Mouse (Mus musculus) spleen, adult 2 months (tissue): ENCODE results near the gene Olfml2a. TPM values are rescaled to one million over a fixed set of nuclear protein-coding genes. Genes with fewer than 3 reads are reported as not detected.

ENCODE experiments used
- DNase-seq, 2 experiments: peaks; one replicate each; pipeline versions ENCODE4 v3.0.0 to v3.0.0-alpha.2; 2012 to 2021; ENCODE audit warnings: low spot score in 2 of 2, low read depth in 1 of 2
- H3K27ac ChIP-seq: fragments of 200-500 bp; 2 replicates; pipeline ENCODE4 v1.5.1; 2012; ENCODE audit warnings: low read length, inconsistent platforms; ENCODE audit not compliant: insufficient read depth
- H3K27me3 ChIP-seq: fragments of 200-500 bp; 2 replicates; pipeline ENCODE4 v1.6.1; 2012; ENCODE audit warnings: mild to moderate bottlenecking, moderate library complexity, low read length, inconsistent platforms; ENCODE audit not compliant: control insufficient read depth, insufficient read depth
- H3K36me3 ChIP-seq: fragments of 200-500 bp; 2 replicates; pipeline ENCODE4 v1.6.1; 2012; ENCODE audit warnings: mild to moderate bottlenecking, low read length, inconsistent platforms; ENCODE audit not compliant: control insufficient read depth, insufficient read depth
- H3K4me1 ChIP-seq: fragments of 200-500 bp; 2 replicates; pipeline ENCODE4 v1.6.1; 2011; ENCODE audit warnings: inconsistent platforms; ENCODE audit not compliant: control insufficient read depth, insufficient read depth, insufficient read length
- H3K4me3 ChIP-seq: fragments of 200-500 bp; 2 replicates; pipeline ENCODE4 v1.5.1; 2011; ENCODE audit warnings: mild to moderate bottlenecking, inconsistent platforms; ENCODE audit not compliant: insufficient read depth, insufficient read length; ENCODE audit errors: extremely low read depth
- CTCF ChIP-seq: fragments of 200-500 bp; IDR thresholded peaks from 2 replicates; pipeline ENCODE4 v1.5.1; 2011; ENCODE audit warnings: mild to moderate bottlenecking, inconsistent platforms; ENCODE audit not compliant: insufficient read depth, insufficient read length, insufficient replicate concordance; ENCODE audit errors: extremely low read depth
- POLR2A ChIP-seq: fragments of 200-500 bp; IDR thresholded peaks from 2 replicates; pipeline ENCODE4 v1.6.1; 2011; ENCODE audit warnings: low read depth, low read length, inconsistent platforms
- WGBS: fragments of 180-500 bp; shearing (Covaris S2); methylation state at CpG from one replicate; pipeline ENCODE4 v1.1.7; 2018; 5-methylcytosine and 5-hydroxymethylcytosine counted together
- polyA plus RNA-seq: library from polyadenylated mRNA; depleted of rRNA; stranded (reverse); fragments of >200 nt; gene quantifications from 2 replicates; pipeline ENCODE4 v1.2.3, GENCODE M21; 2012

The Olfml2a gene
- polyA plus RNA-seq, 1 experiment: 2.4 TPM

- Histone ChIP-seq H3K4me3 (no peak overlapping the region), H3K4me1 (no peaks in the 10 kb centered on the region), H3K27me3 (no peaks in the 10 kb centered on the region), H3K27ac (no peak overlapping the region), H3K36me3 (no peaks in the 10 kb centered on the region)
- WGBS: 91% methylated on average over 4 of the region's 4 CpGs
- TF ChIP-seq CTCF: no peak
- TF ChIP-seq POLR2A: no peak
- no peak for DNase-seq
Measured at GRCm38 (mm10) chr2:38916947-38917691, 14.7 kb upstream of the Olfml2a start.

- Histone ChIP-seq H3K27me3 (peaks cover 16% of the 10 kb centered on the region), H3K4me1 (peaks cover 5% of the 10 kb centered on the region; the same call in 1 of the 2 replicates), H3K36me3 (no peaks in the 10 kb centered on the region), H3K27ac (no peak overlapping the region), H3K4me3 (no peak overlapping the region)
- TF ChIP-seq POLR2A: no peak
- TF ChIP-seq CTCF: no peak
- WGBS: 43% methylated on average over 1 of the region's 1 CpGs
- DNase-seq: no peak
Measured at GRCm38 (mm10) chr2:38921374-38921773, 10.4 kb upstream of the Olfml2a start.

GRCm38 (mm10) chr2:38923471-38923870 lies 8.3 kb upstream of the Olfml2a start:
- DNase-seq: no peak
- Histone ChIP-seq H3K4me1 (peaks cover 5% of the 10 kb centered on the region; the same call in 1 of the 2 replicates), H3K4me3 (no peak overlapping the region), H3K27me3 (peaks cover 16% of the 10 kb centered on the region), H3K27ac (no peak overlapping the region), H3K36me3 (no peaks in the 10 kb centered on the region)
- TF ChIP-seq CTCF (no peak), POLR2A (no peak)
- WGBS: 66% methylated on average over 3 of the region's 3 CpGs

GRCm38 (mm10) chr2:38923911-38924310 lies 7.9 kb upstream of the Olfml2a start:
- H3K27me3 ChIP-seq: peaks cover 16% of the 10 kb centered on the region
- H3K4me1 ChIP-seq: peaks cover 5% of the 10 kb centered on the region; the same call in 1 of the 2 replicates
- no peak overlapping the region for H3K27ac ChIP-seq
- no peak overlapping the region for H3K4me3 ChIP-seq
- TF ChIP-seq CTCF (no peak), POLR2A (no peak)
- 87% methylated on average over 2 of the region's 2 CpGs for WGBS
- no peaks in the 10 kb centered on the region for H3K36me3 ChIP-seq
- no peak for DNase-seq

- H3K36me3 ChIP-seq: no peaks in the 10 kb centered on the region
- H3K4me1 ChIP-seq: peaks cover 5% of the 10 kb centered on the region; the same call in 1 of the 2 replicates
- no peak for DNase-seq
- no peak overlapping the region for H3K27ac ChIP-seq
- 43% methylated on average over 10 of the region's 10 CpGs for WGBS
- no peak for TF ChIP-seq CTCF
- TF ChIP-seq POLR2A: no peak
- H3K4me3 ChIP-seq: no peak overlapping the region
- peaks cover 16% of the 10 kb centered on the region for H3K27me3 ChIP-seq
Measured at GRCm38 (mm10) chr2:38924571-38924970, 7.2 kb upstream of the Olfml2a start.

GRCm38 (mm10) chr2:38925171-38926080 lies 6.4 kb upstream of the Olfml2a start:
- TF ChIP-seq CTCF: no peak
- no peak for TF ChIP-seq POLR2A
- peaks cover 5% of the 10 kb centered on the region; the same call in 1 of the 2 replicates for H3K4me1 ChIP-seq
- peaks cover 16% of the 10 kb centered on the region for H3K27me3 ChIP-seq
- WGBS: 2% methylated on average over 51 of the region's 51 CpGs
- H3K27ac ChIP-seq: no peak overlapping the region
- DNase-seq: no peak
- no peaks in the 10 kb centered on the region for H3K36me3 ChIP-seq
- peak overlapping the region; percentile 95 for H3K4me3 ChIP-seq
